Mouse (Mus musculus) myocyte (in vitro differentiated cells): ENCODE measurements around the gene Farsa.

Experiments used
- E2F4 ChIP-seq: IDR thresholded peaks from one replicate; pipeline ENCODE4 v1.6.1; 2011; ENCODE audit warnings: mild to moderate bottlenecking, control low read depth, moderate library complexity; ENCODE audit not compliant: insufficient read depth
- POLR2A ChIP-seq: IDR thresholded peaks from one replicate; pipeline ENCODE4 v1.6.1; 2011; ENCODE audit warnings: low read depth, mild to moderate bottlenecking, control low read depth, moderate library complexity; ENCODE audit not compliant: insufficient read length
- POLR2AphosphoS2 ChIP-seq: IDR thresholded peaks from one replicate; pipeline ENCODE4 v1.6.1; 2011; ENCODE audit warnings: low read depth, control low read depth; ENCODE audit not compliant: insufficient read length
- TCF12 ChIP-seq: IDR thresholded peaks from one replicate; pipeline ENCODE4 v1.6.1; 2011; ENCODE audit warnings: mild to moderate bottlenecking, control low read depth; ENCODE audit not compliant: poor library complexity, insufficient read depth, severe bottlenecking

- TF ChIP-seq E2F4 (no peak), POLR2A (no peak), POLR2AphosphoS2 (no peak), TCF12 (no peak)
Observed at GRCm38 (mm10) chr8:84913502-84913900, 56.7 kb downstream of the Farsa start.
